Mouse (Mus musculus): ENCODE data around the gene Pappa. TPM values are rescaled to one million over a fixed set of nuclear protein-coding genes. Genes with fewer than 3 reads are reported as not detected.

The Pappa gene
- polyA plus RNA-seq, 1 experiment = 0.15 TPM

GRCm38 (mm10) chr4:65289247-65289646 lies 165.3 kb downstream of the Pappa start:
- Histone ChIP-seq H3K27ac (ENCODE audit: control insufficient read depth, insufficient read depth, low read length) (no peak overlapping the region), H3K27me3 (ENCODE audit: control insufficient read depth, insufficient read depth, low read length) (no peaks in the 10 kb centered on the region), H3K36me3 (ENCODE audit: control insufficient read depth, insufficient read depth, low read length) (no peaks in the 10 kb centered on the region), H3K4me3 (ENCODE audit: control insufficient read depth, insufficient read depth, low read length) (no peak overlapping the region), H3K4me1 (replicated peaks; ENCODE audit: control insufficient read depth, insufficient read depth, low read length) (no peaks in the 10 kb centered on the region)
- DNase-seq = no peak
- WGBS = 82% methylated on average over 3 of the region's 3 CpGs
- TF ChIP-seq POLR2A (IDR thresholded peaks at IDR 0.05; ENCODE audit: control insufficient read depth, extremely low read depth, insufficient read depth, low read length, poor library complexity) = no peak
- no peak for TF ChIP-seq CTCF (IDR thresholded peaks at IDR 0.05; ENCODE audit: borderline replicate concordance, control insufficient read depth, extremely low read depth, insufficient read depth, low read length, poor library complexity)

GRCm38 (mm10) chr4:65295741-65296140 lies 171.8 kb downstream of the Pappa start:
- Histone ChIP-seq H3K27ac (ENCODE audit: control insufficient read depth, insufficient read depth, low read length) (no peak overlapping the region), H3K27me3 (ENCODE audit: control insufficient read depth, insufficient read depth, low read length) (no peaks in the 10 kb centered on the region), H3K36me3 (ENCODE audit: control insufficient read depth, insufficient read depth, low read length) (no peaks in the 10 kb centered on the region), H3K4me3 (ENCODE audit: control insufficient read depth, insufficient read depth, low read length) (no peak overlapping the region), H3K4me1 (replicated peaks; ENCODE audit: control insufficient read depth, insufficient read depth, low read length) (no peaks in the 10 kb centered on the region)
- WGBS = 80% methylated on average over 1 of the region's 1 CpGs
- DNase-seq = no peak
- TF ChIP-seq POLR2A (IDR thresholded peaks at IDR 0.05; ENCODE audit: control insufficient read depth, extremely low read depth, insufficient read depth, low read length, poor library complexity) = no peak
- no peak for TF ChIP-seq CTCF (IDR thresholded peaks at IDR 0.05; ENCODE audit: borderline replicate concordance, control insufficient read depth, extremely low read depth, insufficient read depth, low read length, poor library complexity)

GRCm38 (mm10) chr4:65296356-65296967 lies 172.5 kb downstream of the Pappa start:
- no peak for TF ChIP-seq POLR2A (IDR thresholded peaks at IDR 0.05; ENCODE audit: control insufficient read depth, extremely low read depth, insufficient read depth, low read length, poor library complexity)
- no peak for TF ChIP-seq CTCF (IDR thresholded peaks at IDR 0.05; ENCODE audit: borderline replicate concordance, control insufficient read depth, extremely low read depth, insufficient read depth, low read length, poor library complexity)
- WGBS = 82% methylated on average over 7 of the region's 7 CpGs
- H3K27ac ChIP-seq (ENCODE audit: control insufficient read depth, insufficient read depth, low read length) = no peak overlapping the region
- DNase-seq = no peak
- no peaks in the 10 kb centered on the region for H3K4me1 ChIP-seq (replicated peaks; ENCODE audit: control insufficient read depth, insufficient read depth, low read length)
- no peaks in the 10 kb centered on the region for H3K36me3 ChIP-seq (ENCODE audit: control insufficient read depth, insufficient read depth, low read length)
- H3K27me3 ChIP-seq (ENCODE audit: control insufficient read depth, insufficient read depth, low read length) = no peaks in the 10 kb centered on the region
- no peak overlapping the region for H3K4me3 ChIP-seq (ENCODE audit: control insufficient read depth, insufficient read depth, low read length)

GRCm38 (mm10) chr4:65296968-65297499 lies 173.1 kb downstream of the Pappa start:
- TF ChIP-seq POLR2A (IDR thresholded peaks at IDR 0.05; ENCODE audit: control insufficient read depth, extremely low read depth, insufficient read depth, low read length, poor library complexity) = no peak
- no peak for TF ChIP-seq CTCF (IDR thresholded peaks at IDR 0.05; ENCODE audit: borderline replicate concordance, control insufficient read depth, extremely low read depth, insufficient read depth, low read length, poor library complexity)
- Histone ChIP-seq H3K4me1 (replicated peaks; ENCODE audit: control insufficient read depth, insufficient read depth, low read length) (no peaks in the 10 kb centered on the region), H3K27me3 (ENCODE audit: control insufficient read depth, insufficient read depth, low read length) (no peaks in the 10 kb centered on the region), H3K36me3 (ENCODE audit: control insufficient read depth, insufficient read depth, low read length) (no peaks in the 10 kb centered on the region), H3K4me3 (ENCODE audit: control insufficient read depth, insufficient read depth, low read length) (no peak overlapping the region), H3K27ac (ENCODE audit: control insufficient read depth, insufficient read depth, low read length) (no peak overlapping the region)
- DNase-seq = no peak
- 96% methylated on average over 13 of the region's 13 CpGs for WGBS

- H3K4me3 ChIP-seq (ENCODE audit: control insufficient read depth, insufficient read depth, low read length) = no peak overlapping the region
- WGBS = 87% methylated on average over 9 of the region's 9 CpGs
- H3K4me1 ChIP-seq (replicated peaks; ENCODE audit: control insufficient read depth, insufficient read depth, low read length) = no peaks in the 10 kb centered on the region
- no peaks in the 10 kb centered on the region for H3K36me3 ChIP-seq (ENCODE audit: control insufficient read depth, insufficient read depth, low read length)
- H3K27me3 ChIP-seq (ENCODE audit: control insufficient read depth, insufficient read depth, low read length) = no peaks in the 10 kb centered on the region
- no peak for DNase-seq
- TF ChIP-seq POLR2A (IDR thresholded peaks at IDR 0.05; ENCODE audit: control insufficient read depth, extremely low read depth, insufficient read depth, low read length, poor library complexity) = no peak
- no peak for TF ChIP-seq CTCF (IDR thresholded peaks at IDR 0.05; ENCODE audit: borderline replicate concordance, control insufficient read depth, extremely low read depth, insufficient read depth, low read length, poor library complexity)
- H3K27ac ChIP-seq (ENCODE audit: control insufficient read depth, insufficient read depth, low read length) = no peak overlapping the region
Measured at GRCm38 (mm10) chr4:65298212-65299181, 174.5 kb downstream of the Pappa start.

- DNase-seq = no peak
- Histone ChIP-seq H3K27ac (ENCODE audit: control insufficient read depth, insufficient read depth, low read length) (no peak overlapping the region), H3K27me3 (ENCODE audit: control insufficient read depth, insufficient read depth, low read length) (no peaks in the 10 kb centered on the region), H3K4me1 (replicated peaks; ENCODE audit: control insufficient read depth, insufficient read depth, low read length) (no peaks in the 10 kb centered on the region), H3K36me3 (ENCODE audit: control insufficient read depth, insufficient read depth, low read length) (no peaks in the 10 kb centered on the region), H3K4me3 (ENCODE audit: control insufficient read depth, insufficient read depth, low read length) (no peak overlapping the region)
- TF ChIP-seq CTCF (IDR thresholded peaks at IDR 0.05; ENCODE audit: borderline replicate concordance, control insufficient read depth, extremely low read depth, insufficient read depth, low read length, poor library complexity) (no peak), POLR2A (IDR thresholded peaks at IDR 0.05; ENCODE audit: control insufficient read depth, extremely low read depth, insufficient read depth, low read length, poor library complexity) (no peak)
- WGBS = 91% methylated on average over 1 of the region's 1 CpGs
Measured at GRCm38 (mm10) chr4:65299365-65299764, 175.4 kb downstream of the Pappa start.
